Mouse (Mus musculus): Measurements from ENCODE around the gene Aspscr1. TPM values are rescaled to one million over a fixed set of nuclear protein-coding genes. Genes with fewer than 3 reads are reported as not detected.
"Not testable (repeated sequence)": the region's sequence is repeated elsewhere in the genome, so short reads cannot be mapped to it uniquely, and the experiment has no call there.

Aspscr1 gene
- polyA plus RNA-seq, 1 experiment from 2014 or later: 124 TPM

DNA sequence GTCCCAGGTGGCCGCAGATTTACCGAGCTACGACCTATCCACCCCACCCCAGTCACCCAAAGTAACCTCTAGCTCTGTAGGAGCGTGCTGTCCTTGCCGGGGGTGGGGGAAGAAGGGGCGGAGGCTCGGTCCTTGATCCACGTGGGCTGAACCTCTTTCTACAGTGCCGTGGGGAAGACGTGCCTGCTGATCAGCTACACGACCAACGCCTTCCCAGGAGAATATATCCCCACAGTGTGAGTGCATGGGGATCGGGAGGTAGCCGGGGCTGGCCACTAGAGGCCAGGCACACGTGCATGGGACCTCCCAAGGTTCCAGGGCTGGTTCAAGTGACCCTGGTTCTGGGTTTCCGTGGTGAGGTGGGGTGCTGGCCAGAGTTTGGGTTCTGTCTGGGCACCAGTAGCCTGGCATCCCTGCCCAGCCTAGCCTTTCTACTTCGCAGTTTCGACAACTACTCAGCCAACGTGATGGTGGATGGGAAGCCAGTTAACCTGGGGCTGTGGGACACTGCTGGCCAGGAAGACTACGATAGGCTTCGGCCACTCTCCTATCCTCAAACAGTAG lies 49.4 kb downstream of the Aspscr1 start:
- H3K36me3 ChIP-seq (ENCODE audit: control insufficient read depth, insufficient read depth, low read length): peaks cover 21% of the 10 kb centered on the region
- WGBS: 21% methylated on average over 21 of the region's 21 CpGs
- H3K4me1 ChIP-seq (ENCODE audit: control insufficient read depth, insufficient read depth, low read length): peaks cover 16% of the 10 kb centered on the region
- H3K27me3 ChIP-seq (ENCODE audit: control insufficient read depth, insufficient read depth, low read length): no peaks in the 10 kb centered on the region
- H3K9me3 ChIP-seq (ENCODE audit: control insufficient read depth, low read length): no peaks in the 10 kb centered on the region
- H3K27ac ChIP-seq (ENCODE audit: low read depth, low read length): no peak overlapping the region
- H3K4me2 ChIP-seq (replicated peaks; ENCODE audit: low read depth, low read length): peak overlapping the region; percentile 98
- H3K4me3 ChIP-seq (ENCODE audit: low read length): peak overlapping the region; percentile 48
- H3K9ac ChIP-seq (ENCODE audit: low read depth, low read length): peak overlapping the region; percentile 70
- ATAC-seq (ENCODE audit: low FRiP score, low TSS enrichment): no peak; the same call in 1 of the 2 replicates

DNA sequence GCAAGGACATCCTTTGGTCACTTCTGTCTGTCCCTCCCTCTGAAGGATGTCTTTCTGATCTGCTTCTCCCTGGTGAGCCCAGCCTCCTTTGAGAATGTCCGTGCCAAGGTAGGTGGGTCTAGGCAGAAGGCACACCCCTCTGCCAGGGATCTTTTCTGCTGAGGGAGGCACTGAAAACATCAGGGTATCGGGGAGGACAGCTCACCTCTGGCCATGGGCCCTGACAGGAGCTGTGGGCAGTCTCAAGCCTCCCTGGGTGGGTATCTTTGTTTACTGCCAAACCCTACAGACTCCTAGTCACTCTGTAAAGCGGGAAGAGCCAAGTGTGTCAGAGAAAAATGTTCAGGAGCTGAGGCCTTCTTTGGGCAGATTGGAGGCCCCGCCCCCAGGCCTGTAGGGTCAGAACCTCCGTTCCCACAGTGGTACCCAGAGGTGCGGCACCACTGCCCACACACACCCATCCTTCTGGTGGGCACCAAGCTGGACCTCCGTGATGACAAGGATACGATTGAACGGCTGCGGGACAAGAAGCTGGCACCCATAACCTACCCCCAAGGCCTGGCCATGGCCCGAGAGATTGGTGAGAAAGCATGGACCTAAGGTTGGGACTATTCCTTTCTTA lies 50.1 kb downstream of the Aspscr1 start:
- ATAC-seq (ENCODE audit: low FRiP score, low TSS enrichment): no peak
- Histone ChIP-seq H3K27ac (ENCODE audit: low read depth, low read length) (no peak overlapping the region), H3K4me1 (ENCODE audit: control insufficient read depth, insufficient read depth, low read length) (peaks cover 16% of the 10 kb centered on the region), H3K4me2 (replicated peaks; ENCODE audit: low read depth, low read length) (no peak overlapping the region; the same call in 1 of the 2 replicates), H3K4me3 (ENCODE audit: low read length) (no peak overlapping the region), H3K9ac (ENCODE audit: low read depth, low read length) (no peak overlapping the region), H3K9me3 (ENCODE audit: control insufficient read depth, low read length) (no peaks in the 10 kb centered on the region), H3K36me3 (ENCODE audit: control insufficient read depth, insufficient read depth, low read length) (peaks cover 15% of the 10 kb centered on the region), H3K27me3 (ENCODE audit: control insufficient read depth, insufficient read depth, low read length) (no peaks in the 10 kb centered on the region)
- 90% methylated on average over 11 of the region's 11 CpGs for WGBS

DNA sequence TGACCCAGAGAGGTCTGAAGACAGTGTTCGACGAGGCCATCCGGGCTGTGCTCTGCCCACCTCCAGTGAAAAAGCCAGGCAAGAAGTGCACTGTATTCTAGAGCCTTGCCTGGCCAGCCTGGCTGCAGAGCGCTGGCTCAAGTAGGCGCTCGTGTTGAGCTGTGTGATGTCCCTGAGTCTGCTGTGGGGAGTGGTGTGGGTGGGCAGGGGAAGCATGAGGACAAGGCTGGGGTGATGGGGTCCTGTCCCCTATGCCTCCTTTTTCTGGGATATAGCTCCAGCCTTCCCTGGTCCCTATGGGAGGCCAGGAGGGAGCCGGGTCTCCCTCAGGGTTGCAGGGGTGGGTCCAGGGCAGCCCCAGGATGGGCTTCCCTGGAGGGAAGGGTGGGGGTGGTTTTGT lies 50.7 kb downstream of the Aspscr1 start:
- H3K9ac ChIP-seq (ENCODE audit: low read depth, low read length): no peak overlapping the region
- H3K4me2 ChIP-seq (replicated peaks; ENCODE audit: low read depth, low read length): no peak overlapping the region
- no peak for ATAC-seq (ENCODE audit: low FRiP score, low TSS enrichment)
- H3K27ac ChIP-seq (ENCODE audit: low read depth, low read length): no peak overlapping the region
- WGBS: 89% methylated on average over 7 of the region's 7 CpGs
- no peaks in the 10 kb centered on the region for H3K27me3 ChIP-seq (ENCODE audit: control insufficient read depth, insufficient read depth, low read length)
- H3K4me1 ChIP-seq (ENCODE audit: control insufficient read depth, insufficient read depth, low read length): peaks cover 16% of the 10 kb centered on the region
- peaks cover 10% of the 10 kb centered on the region for H3K36me3 ChIP-seq (ENCODE audit: control insufficient read depth, insufficient read depth, low read length)
- no peak overlapping the region for H3K4me3 ChIP-seq (ENCODE audit: low read length)
- no peaks in the 10 kb centered on the region for H3K9me3 ChIP-seq (ENCODE audit: control insufficient read depth, low read length)

DNA sequence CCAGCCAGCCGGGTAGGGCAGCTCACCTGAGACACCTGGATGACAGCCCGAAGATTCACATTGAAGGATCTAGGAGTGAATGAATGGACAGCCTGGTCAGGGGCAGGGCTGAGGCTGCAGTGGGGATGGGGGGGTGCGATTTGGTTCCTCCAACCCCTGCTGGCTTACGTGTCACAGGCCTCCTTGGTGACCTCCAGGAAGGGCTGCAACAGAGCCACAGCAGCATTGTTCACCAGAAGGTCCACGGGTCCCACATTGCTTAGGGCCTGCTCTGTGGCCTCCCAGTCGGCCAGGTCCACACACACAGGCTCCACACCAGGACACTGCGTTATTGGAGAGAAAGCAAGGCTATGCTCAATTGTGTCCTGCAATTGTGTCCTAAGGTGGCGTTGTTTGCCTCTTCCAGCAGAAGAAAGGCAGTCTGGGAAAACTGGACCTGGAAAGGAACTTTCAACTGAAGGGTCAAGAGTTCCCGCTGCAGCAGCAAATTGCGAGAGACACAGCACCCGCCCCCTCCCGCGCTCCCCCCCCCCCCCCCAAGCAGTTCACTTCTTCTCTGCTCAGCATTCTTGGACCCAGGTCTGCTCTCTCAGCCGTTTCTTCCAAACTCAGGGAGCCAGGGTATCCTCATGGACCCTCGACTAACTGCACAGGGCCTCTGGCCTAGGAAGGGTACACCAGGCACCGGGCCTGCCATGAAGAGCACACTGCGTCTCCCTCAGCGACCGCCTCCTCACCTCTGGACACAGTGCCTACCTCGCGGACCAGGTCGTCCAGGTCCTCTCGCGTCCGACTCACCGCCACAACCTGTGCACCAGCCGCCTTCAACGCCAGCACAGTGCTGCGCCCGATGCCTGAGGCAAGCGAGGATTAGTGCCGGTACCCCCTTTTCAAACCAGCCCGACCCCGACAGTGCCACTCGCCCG lies 53.7 kb downstream of the Aspscr1 start:
- Histone ChIP-seq H3K9me3 (ENCODE audit: control insufficient read depth, low read length) (no peaks in the 10 kb centered on the region), H3K4me2 (replicated peaks; ENCODE audit: low read depth, low read length) (peak overlapping the region; percentile 79), H3K4me1 (ENCODE audit: control insufficient read depth, insufficient read depth, low read length) (peaks cover 12% of the 10 kb centered on the region), H3K9ac (ENCODE audit: low read depth, low read length) (peak overlapping the region; percentile 47), H3K4me3 (ENCODE audit: low read length) (peak overlapping the region; percentile 57), H3K27ac (ENCODE audit: low read depth, low read length) (no peak overlapping the region), H3K36me3 (ENCODE audit: control insufficient read depth, insufficient read depth, low read length) (no peaks in the 10 kb centered on the region), H3K27me3 (ENCODE audit: control insufficient read depth, insufficient read depth, low read length) (no peaks in the 10 kb centered on the region)
- WGBS: 19% methylated on average over 34 of the region's 36 CpGs
- peak; percentile 50 for ATAC-seq (ENCODE audit: low FRiP score, low TSS enrichment)

DNA sequence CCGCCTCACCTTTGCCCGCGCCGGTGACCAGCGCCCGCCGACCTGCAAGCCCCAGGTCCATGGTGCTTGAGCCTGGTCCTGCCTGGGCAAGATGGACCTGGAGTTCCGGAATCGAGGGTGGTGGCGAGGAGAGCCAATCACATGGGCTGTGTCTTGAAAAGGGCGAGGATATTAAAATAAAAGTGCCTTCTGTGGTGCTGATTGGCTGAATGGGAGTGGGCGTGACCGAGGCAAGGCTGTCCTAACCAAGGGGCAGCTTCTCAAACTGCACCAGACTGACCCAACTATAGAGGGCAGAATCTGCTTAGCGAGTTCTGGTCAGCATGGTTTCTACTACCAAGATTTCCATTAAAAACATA lies 54.4 kb downstream of the Aspscr1 start, which contains the start of gene Dcxr:
Gene Dcxr, minus strand, starts transcription at position 113 of the 359 bp plus-strand sequence.
- WGBS: 2% methylated on average over 14 of the region's 14 CpGs
- no peaks in the 10 kb centered on the region for H3K36me3 ChIP-seq (ENCODE audit: control insufficient read depth, insufficient read depth, low read length)
- H3K4me3 ChIP-seq (ENCODE audit: low read length): peak within 1 kb of the TSS; percentile 57
- ATAC-seq (ENCODE audit: low FRiP score, low TSS enrichment): peak; percentile 90
- no peak within 1 kb of the TSS for H3K27ac ChIP-seq (ENCODE audit: low read depth, low read length)
- peak within 1 kb of the TSS; percentile 79 for H3K4me2 ChIP-seq (replicated peaks; ENCODE audit: low read depth, low read length)
- no peaks in the 10 kb centered on the region for H3K9me3 ChIP-seq (ENCODE audit: control insufficient read depth, low read length)
- peaks cover 10% of the 10 kb centered on the region for H3K4me1 ChIP-seq (ENCODE audit: control insufficient read depth, insufficient read depth, low read length)
- no peaks in the 10 kb centered on the region for H3K27me3 ChIP-seq (ENCODE audit: control insufficient read depth, insufficient read depth, low read length)
- peak within 1 kb of the TSS; percentile 47 for H3K9ac ChIP-seq (ENCODE audit: low read depth, low read length)

DNA sequence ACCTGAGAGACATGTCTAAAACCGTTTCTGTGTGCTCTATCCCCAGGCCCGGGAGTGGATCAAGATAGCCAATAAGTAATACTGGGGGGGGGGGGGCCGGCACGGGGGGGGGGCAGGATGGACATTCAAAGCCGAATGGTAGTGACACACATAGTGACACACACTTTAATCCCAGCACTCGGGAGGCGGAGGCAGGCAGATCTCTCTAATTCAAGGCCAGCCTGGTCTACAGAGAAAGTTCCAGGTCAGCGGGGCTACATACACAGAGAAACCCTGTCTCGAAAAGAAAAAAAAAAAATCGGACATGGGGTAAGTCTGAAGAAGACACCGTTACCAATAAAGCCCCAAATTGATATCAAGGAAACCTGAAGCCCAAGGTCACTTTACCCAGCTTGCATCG lies 54.8 kb downstream of the Aspscr1 start:
- no peak for ATAC-seq (ENCODE audit: low FRiP score, low TSS enrichment)
- H3K36me3 ChIP-seq (ENCODE audit: control insufficient read depth, insufficient read depth, low read length): no peaks in the 10 kb centered on the region
- no peaks in the 10 kb centered on the region for H3K9me3 ChIP-seq (ENCODE audit: control insufficient read depth, low read length)
- H3K4me3 ChIP-seq (ENCODE audit: low read length): no peak overlapping the region
- H3K27me3 ChIP-seq (ENCODE audit: control insufficient read depth, insufficient read depth, low read length): no peaks in the 10 kb centered on the region
- H3K27ac ChIP-seq (ENCODE audit: low read depth, low read length): no peak overlapping the region
- H3K4me2 ChIP-seq (replicated peaks; ENCODE audit: low read depth, low read length): no peak overlapping the region
- 60% methylated on average over 12 of the region's 12 CpGs for WGBS
- H3K9ac ChIP-seq (ENCODE audit: low read depth, low read length): no peak overlapping the region
- H3K4me1 ChIP-seq (ENCODE audit: control insufficient read depth, insufficient read depth, low read length): peaks cover 11% of the 10 kb centered on the region; the same call in 1 of the 2 replicates

DNA sequence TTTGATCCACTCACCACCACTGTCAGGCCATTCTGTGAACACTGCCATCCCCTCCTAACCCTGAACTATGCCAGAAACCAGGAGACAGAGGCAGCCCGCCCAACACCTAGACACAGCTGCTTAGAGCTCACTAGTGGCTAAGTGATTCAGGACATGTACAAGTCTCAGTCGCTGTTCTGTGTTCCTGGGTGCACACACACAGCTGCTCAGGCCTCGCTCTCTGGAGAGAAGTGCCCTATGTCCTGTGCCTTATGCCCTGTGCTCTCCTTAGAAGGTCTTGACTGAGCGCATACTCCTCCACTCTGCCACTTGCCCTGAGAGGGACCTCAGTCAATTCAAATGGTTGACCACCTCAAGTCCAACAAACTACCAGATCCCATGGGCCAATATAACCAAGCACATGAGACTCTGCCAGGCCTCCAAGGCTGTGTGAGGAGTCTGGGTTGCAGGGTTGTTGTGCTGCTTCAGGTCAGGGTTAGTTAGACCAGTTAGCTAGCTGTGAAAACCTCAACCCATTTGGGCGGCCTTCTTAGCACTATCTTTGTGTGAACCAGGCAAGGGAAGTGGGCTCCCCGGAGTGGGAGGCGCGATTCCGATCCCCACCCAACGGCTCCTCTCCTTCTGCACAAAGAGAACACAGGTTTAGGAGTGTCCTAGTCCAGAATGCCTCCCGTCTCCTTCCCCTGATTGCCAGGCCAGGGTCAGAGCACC lies 55.9 kb downstream of the Aspscr1 start:
- WGBS: 69% methylated on average over 11 of the region's 11 CpGs
- no peak overlapping the region for H3K9ac ChIP-seq (ENCODE audit: low read depth, low read length)

DNA sequence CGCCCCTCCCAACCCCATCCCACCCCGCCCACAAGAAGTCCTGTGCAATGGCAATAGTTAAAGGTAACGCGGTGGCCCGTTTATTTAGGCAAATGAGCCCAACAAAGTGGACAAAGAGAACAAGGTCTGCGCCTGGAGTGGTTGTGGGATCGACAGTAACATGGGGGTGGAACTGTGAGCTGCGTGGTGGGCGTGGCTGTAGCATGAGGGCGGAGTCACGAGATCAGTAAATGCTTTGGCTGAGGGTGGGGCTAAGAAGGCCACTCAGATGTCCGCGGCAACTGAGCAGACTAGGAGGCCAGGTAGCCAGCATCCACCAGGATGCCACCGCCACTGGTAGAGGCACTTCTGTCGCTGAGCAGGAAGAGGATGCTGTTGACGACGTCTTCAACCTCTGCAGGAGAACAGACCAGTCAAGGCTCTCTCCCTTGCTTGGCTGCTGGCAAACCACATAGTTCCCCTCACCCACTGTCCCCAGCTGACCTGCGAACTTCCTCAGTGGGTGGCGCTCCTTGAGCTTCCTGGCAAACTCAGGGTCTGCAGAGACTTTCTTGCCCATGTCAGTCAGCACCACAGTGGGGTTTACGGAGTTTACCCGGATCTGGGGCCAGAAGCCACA lies 56.8 kb downstream of the Aspscr1 start:
- peak; percentile 36; the same call in 1 of the 2 replicates for ATAC-seq (ENCODE audit: low FRiP score, low TSS enrichment)
- H3K27ac ChIP-seq (ENCODE audit: low read depth, low read length); H3K36me3 ChIP-seq (ENCODE audit: control insufficient read depth, insufficient read depth, low read length); H3K9ac ChIP-seq (ENCODE audit: low read depth, low read length); H3K9me3 ChIP-seq (ENCODE audit: control insufficient read depth, low read length); H3K27me3 ChIP-seq (ENCODE audit: control insufficient read depth, insufficient read depth, low read length): not testable (repeated sequence)
- Histone ChIP-seq H3K4me1 (ENCODE audit: control insufficient read depth, insufficient read depth, low read length) (peaks cover 11% of the 10 kb centered on the region; the same call in 1 of the 2 replicates), H3K4me2 (replicated peaks; ENCODE audit: low read depth, low read length) (peak overlapping the region; percentile 24), H3K4me3 (ENCODE audit: low read length) (0 out of 2 replicates have a peak overlapping the region, but pooled peaks have one; percentile 4)
- 2% methylated on average over 17 of the region's 21 CpGs for WGBS

More for the DNA sequence above, 55.9 kb downstream of the Aspscr1 start:
- Histone ChIP-seq H3K27me3 (ENCODE audit: control insufficient read depth, insufficient read depth, low read length) (no peaks in the 10 kb centered on the region), H3K4me1 (ENCODE audit: control insufficient read depth, insufficient read depth, low read length) (peaks cover 11% of the 10 kb centered on the region; the same call in 1 of the 2 replicates), H3K27ac (ENCODE audit: low read depth, low read length) (no peak overlapping the region), H3K9me3 (ENCODE audit: control insufficient read depth, low read length) (no peaks in the 10 kb centered on the region), H3K36me3 (ENCODE audit: control insufficient read depth, insufficient read depth, low read length) (no peaks in the 10 kb centered on the region), H3K4me3 (ENCODE audit: low read length) (no peak overlapping the region), H3K4me2 (replicated peaks; ENCODE audit: low read depth, low read length) (no peak overlapping the region)
- ATAC-seq (ENCODE audit: low FRiP score, low TSS enrichment): no peak
